Mouse (Mus musculus) spleen, adult 18-20 months (tissue): ENCODE measurements around the gene Aanat.
A peak's percentile ranks its signal among the peaks of the same experiment; 100 is the strongest.

Experiments used
- DNase-seq, 2 experiments: peaks; one replicate each; pipeline ENCODE4 v3.0.0; 2022; ENCODE audit warnings: mixed read lengths in 2 of 2

The Aanat gene

DNA sequence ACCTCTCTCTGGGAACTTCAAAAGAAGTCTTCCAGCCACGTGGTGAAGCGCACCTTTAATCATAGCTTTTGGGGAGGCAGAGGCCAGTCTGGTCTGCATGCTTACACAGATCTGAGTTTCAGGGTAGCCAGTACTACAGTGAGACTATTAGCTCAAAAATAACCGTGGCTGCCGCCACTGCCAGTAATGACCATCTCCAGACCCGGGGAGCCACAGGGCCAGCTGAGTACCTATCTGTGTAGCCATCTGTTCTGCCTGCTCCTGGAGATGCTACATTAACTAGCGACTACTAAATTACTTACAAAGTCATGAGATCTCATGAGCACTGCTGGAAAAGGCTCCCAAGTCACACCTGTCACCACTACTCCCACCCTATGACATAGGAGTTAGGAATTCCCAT, 11.2 kb upstream of the Aanat start:
- DNase-seq = no peak

DNA sequence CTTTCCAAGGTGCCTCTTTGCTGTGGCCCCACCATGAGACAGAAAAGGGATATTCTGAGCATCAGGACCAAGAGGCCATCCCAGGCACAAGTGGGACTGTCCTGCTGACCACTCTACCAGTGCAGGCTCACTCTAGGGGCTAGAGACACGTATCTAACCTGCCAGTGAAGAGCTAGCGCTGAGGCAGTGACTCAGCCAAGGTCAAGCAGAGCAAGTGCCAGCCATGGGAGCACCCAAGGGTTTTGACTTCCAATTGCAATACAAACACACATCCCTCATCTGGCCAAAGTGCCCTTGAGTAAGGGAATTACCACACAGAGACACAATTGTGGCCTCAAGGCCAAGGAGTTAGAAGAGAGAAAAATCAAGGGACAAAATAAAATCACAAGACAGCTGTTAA, 10.8 kb upstream of the Aanat start:
- no peak for DNase-seq

DNA sequence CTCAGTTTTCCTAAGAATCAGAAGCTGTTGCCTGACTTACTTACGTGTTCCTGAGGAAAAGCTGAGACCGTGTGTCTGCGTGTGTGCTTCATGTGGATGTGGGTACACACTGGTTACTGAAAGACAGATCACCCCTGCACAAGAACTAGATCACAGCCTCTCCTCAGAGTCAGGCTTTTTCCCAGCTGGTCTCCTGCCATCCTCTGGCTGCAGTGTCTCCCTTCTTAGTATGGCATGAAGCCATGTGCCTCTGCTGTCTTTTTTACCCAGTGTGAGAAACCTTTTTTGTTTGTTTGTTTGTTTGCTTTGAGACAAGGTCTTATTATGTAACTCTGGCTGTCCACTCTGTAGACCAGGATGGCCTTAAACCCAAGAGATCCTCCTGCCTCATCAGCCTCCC, 7.0 kb upstream of the Aanat start:
- DNase-seq = no peak

DNA sequence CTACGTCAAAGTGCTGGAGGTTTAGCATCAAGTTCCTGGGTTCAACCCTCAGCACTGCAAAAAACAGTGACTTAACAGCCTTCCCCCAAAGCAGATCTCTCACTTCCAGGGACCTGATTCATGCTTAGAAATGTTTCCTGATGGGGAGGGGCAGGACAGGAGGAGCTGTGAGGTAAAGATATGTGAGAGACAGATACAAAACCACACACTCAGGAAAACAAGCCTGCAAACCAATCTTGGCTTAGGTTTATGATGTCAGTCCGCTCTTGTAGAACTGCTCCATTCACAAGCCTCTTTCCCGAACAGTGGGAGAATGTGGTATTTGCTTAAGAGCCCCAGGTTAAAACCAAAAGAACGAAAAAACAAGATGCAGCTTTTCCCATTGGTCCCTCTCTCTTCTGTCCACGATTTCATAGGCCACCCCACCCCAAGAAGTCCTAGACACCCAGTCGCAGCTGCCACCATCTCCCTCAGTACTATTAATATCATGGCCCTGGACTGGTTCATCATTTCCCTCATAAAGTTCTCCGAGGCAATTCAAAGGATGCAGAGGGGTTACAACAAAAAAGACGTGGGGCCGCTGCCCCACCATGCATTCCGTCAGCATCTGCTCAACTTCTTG, 6.1 kb upstream of the Aanat start:
- no peak for DNase-seq

DNA sequence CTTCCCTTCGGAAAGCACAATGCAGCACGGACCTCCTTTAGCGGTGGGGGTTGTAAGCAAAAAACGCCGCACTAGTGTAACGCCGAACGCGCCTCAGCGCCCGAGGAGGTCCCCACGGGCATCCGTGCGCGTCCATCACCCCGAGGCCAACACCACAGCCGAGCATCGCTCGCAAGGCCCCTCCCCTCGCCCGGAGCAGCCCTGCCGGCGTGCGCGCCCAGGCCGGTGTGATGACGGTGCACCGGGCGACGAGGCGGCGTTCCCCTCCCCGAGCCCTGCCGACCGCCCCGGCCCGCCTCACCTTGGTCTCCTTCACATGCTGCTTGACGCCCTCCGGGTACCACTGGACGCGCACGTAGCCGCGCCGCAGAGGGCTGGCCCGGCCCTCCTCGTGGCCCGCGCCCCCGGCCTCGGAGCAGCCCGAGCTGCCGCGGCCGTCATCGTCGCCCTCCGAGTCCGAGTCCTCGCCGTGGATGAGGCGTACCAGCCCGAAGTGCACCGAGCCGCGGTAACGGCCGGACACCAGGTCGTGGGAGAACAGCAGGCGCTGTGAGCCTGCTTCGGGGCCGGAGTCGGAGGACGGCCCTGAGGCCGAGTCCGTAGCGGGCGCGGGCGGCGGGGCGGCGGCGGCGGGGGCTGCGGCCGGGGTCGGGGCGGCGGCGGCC, 5.4 kb upstream of the Aanat start:
- peak; percentile 39 to 58 for DNase-seq

DNA sequence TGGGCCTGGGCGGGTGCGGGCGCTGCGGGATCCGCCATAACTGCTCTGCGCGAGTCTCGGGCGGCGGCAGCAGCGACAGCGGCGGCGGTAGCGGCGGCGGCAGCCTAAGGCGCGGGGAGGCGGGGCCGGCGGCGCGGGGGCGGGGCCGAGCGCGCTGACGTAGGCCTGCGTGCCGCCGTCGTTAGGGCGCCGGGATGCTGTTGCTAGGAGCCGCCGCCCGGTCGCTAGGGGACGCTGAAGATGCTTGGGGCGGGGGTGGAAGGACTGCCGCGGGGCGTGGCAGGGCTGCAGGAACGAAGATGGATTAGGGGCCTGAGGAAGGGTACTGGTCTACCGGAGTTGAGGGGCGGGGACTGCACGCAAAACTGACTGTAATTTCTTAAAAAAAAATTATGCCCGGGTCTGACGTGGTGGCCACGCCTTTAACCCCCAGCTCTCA, 4.8 kb upstream of the Aanat start, which contains the start of gene Ube2o:
Gene Ube2o (minus strand): TSS at position 72 of the 439 bp plus-strand sequence.
- DNase-seq = peak; percentile 83 to 90

DNA sequence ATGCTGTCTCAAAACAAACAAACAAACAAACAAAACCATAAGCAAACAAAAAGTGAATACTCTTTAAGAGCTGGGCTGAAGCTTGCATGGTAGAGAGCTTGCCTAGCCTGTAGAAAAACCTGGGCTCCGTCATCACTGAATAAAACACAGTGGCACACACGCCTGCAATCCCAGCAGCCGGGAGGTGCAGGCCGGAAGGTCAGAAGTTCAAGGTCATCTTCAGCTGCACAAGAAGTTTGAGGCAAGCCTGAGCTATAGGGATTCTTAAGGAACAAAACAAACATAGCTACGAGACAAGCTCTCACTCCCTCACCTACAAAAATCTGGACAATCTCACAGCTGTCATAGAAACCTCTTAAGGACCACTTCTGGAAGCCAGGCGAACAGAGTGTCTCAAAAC, 550 bp upstream of the Aanat start:
- DNase-seq = no peak

DNA sequence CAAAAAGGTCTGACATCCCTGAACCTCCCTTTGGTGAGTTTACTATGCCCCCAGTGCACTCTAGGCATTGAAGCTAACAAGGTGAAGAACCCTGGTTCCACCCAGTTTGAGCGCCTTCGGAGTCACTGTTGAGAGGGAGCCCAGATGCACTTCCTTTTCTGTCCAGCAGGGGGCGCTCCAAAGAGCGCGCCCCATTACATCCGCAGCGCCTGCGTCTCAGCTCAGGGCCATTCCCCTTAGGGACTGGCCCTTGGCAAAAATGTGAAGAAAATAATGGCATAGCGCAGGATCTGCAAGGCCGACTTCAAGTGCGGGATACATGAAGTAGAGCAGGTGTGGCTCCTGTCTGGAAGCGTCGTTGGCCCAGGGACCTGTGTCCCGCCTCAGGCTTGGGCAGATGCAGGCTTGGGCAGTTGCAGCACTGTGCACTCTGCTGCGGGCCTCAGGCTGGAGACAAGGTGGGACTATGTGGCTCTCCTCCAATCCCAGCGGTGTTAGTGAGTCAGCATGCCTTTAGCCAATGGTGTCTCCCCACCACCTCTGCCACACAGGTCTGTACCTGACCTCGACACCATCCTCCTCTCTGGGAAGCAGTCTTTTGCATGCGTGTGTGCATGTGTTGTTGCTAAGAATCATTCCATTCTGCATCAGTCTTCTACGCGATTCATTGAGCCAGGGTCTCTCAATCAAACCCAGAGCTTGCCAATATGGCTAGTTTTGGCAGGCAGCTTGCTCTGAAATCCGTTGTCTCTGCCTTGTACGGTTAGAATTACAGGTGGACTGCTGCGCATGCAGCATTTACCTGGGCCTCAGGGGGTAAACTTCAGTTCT, 784 bp downstream of the Aanat start:
- DNase-seq = peak; percentile 55 to 80

DNA sequence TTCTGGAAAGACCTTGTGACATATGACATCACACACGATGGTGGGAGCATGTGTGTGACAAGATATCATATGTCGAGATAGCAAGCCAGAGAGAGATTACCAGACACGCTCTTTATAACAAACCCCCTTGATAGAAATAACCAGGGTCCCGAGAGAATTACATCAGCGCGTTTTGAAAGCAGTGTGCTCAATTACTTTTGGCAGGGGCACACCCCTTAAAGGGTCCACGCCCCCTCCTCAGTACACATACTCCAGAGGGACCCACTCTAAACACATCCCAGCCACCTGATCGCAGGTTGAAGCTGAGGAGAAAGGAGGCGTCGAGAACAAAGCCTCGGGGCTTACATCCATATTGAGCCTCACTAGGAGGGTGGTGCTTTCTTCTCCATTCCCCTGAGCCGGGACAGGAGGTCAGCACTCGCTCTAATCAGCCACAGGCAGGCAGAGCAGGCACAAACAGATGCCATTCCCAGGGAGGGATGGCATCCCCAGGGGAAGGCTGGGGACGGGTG, 2.8 kb downstream of the Aanat start:
- no peak for DNase-seq

DNA sequence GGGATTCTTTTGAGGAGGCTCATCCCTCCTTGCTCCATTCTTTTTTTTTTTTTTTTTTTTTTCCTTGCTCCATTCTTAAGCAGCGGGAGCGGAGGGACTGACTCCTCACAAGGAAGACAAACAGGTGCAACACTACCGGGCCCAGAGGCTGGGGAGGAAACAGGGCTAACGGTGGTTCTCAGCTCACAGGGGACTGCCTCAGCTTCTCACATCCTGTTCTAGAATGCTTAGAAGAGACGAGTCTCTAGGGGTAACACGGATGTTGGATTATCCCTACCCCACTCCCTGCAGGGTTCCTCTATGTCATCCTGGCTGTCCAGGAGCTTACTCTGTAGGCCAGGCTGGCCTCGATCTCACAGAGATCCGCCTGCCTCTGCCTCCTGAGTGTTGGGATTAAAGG, 3.3 kb downstream of the Aanat start:
- DNase-seq = no peak

DNA sequence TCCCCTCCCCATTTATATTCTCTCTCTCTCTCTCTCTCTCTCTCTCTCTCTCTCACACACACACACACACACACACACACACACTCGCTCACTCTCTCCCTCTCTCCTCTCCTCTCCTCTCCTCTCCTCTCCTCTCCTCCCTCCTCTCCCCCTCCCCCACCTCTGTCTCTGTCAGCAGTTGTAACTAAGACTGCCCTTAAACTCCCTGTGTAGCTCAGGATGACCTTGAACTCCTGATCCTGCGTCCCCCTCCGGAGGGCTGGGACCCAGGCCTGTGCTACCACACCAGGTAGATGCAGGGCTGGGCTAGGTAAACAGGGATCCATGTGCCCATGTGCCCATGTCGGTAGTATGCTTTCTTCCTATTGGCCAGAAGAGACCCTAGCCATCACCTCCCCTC, 5.4 kb downstream of the Aanat start:
- DNase-seq = no peak

DNA sequence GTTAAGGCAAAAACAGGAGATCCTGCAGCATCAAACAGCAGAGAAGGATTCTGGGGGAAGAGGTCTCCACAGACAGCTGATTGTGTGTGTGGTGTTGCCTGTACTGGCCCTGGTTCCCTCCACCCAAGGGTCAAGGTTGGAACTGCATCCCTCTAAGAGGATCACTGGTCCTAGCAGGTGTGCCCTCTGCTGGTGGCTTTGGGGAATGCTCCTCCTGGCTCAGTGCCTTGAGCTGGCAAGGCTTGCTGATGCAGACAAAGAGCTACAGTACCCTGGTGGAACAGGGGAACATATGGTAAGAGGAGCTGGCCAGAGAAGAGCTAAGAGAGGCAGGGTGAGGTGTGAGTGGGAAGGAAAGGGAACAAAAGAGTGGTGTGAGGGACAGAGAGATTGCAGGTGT, 6.2 kb downstream of the Aanat start:
- peak; percentile 74 to 92 for DNase-seq

DNA sequence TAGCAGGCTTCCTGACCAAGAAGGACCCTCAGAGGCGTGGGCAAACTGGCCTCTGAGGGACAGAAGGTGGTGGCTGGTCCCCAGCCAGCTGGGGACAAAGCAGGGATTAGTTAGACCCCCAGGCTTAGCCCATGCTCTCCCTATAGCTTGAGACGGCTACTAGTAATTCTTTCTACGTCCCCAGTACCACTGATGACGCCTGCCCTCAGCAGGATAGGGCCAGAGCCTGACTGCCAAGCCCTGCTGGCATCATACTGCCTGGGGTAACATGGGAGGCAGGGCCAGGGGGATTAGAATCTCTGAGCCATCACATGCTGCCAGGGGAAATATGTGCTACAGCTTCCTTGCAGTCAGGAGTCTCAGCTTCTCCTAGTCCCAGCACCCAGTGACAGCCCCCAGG, 7.1 kb downstream of the Aanat start:
- DNase-seq = no peak

DNA sequence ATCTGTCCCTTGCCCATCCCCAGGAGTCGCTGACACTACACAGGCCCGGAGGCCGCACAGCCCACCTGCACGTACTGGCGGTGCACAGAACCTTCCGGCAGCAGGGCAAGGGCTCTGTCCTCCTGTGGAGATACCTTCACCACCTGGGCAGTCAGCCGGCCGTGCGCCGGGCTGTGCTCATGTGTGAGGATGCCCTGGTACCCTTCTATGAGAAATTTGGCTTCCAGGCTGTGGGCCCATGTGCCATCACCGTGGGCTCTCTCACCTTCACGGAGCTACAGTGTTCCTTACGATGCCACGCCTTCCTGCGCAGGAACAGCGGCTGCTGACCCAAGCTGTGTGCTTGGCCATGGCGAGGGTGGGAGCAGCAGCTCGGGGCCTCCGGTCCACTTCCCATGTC, 10.5 kb downstream of the Aanat start:
- DNase-seq = peak in 1 of 2 experiments; percentile 1

DNA sequence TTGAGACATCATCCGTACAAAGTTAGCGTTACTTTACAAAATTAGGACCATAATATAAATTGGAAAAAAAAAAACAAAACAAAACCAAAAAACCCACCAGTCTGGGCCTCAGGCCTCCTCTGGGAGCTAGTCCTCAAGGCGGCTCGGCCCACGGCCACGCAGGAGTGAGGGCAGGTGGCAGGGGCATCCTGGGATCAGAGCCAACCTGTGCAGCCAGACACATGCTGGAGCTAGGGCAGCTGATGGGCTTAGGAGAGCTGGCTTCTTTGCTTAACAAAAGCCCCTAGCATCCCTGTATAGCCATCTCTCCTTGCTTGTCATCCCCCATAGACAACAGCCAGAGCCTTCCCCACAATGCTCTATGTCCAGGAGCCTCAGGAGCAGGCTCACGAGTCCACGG, 12.0 kb downstream of the Aanat start:
- no peak for DNase-seq

DNA sequence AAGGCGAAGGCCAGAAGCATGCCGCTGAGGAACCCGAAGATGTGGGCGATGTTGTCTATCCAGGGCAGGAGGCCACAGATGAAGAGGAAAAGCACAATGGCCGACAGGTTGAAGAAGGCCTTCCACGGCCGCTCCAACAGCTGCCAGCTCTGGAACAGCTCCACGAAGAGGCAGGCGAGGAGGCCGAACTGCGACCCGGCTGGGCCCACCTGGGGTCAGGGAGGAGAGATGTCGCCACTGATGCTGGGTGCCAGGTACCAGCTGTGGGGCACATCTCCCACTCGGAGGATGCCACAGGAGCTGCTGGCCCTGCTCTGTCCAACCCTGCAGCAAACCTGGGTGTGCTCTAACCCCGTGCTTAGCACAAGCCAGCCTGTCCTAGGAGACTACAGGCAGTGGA, 13.0 kb downstream of the Aanat start:
- DNase-seq = peak in 1 of 2 experiments; percentile 1

DNA sequence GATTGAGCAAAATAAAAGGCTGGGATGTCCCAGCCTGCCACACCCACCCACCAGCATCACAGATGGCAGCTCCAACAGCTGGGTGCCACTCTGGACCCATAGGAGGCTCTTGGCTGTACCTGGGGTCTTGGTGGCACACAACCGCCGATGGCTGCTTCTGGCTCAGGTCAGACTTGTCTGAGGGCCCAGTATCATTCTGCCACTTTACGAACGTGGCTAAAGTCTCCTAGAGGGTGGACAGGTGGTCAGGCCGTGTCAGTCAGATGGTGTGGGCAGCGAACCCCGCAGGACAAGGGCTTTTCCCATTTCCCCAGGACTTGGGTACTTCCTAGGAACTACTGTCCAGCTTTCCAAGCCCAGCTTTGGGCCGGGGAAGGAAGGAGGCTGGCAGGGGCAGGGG, 14.9 kb downstream of the Aanat start:
- DNase-seq = no peak

DNA sequence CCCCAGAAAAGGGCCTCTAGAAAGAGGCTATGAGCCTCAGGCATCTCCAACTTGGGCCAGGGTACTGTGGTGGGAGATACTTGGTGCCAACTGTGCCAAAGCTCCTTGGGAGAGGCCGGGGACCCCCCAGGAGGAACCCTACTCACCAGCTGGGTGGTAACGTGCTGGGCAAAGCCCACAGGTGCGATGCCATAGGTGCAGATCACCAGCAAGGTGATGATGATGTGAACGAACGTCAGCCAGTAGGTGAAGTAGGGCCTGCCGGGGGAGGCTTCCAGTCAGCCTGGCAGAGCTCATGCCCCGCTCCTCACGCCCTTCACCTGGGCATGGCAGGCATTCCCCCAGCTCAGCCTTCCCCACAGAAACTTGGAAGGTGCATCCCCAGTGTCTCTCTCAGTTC, 15.8 kb downstream of the Aanat start:
- no peak for DNase-seq

DNA sequence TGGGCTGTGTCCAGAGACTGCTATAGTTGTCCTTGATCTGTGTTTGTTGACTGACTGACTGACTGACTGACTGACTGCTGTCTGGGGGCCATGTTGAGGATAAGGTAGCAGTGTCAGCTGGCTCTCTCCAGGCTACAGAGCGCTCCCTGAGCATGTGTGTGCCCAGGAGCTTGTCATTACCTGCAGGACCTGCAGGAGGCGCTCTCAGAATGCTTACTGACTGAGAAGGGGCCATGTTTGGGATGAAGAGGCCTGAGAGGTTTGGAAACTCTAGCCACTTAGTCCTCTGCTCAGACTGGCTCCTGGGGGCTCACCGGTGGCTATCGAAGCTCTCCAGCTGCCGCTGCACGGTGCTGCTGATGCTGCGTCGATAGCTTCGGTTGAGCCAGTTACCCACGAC, 17.1 kb downstream of the Aanat start:
- peak in 1 of 2 experiments; percentile 60 for DNase-seq

DNA sequence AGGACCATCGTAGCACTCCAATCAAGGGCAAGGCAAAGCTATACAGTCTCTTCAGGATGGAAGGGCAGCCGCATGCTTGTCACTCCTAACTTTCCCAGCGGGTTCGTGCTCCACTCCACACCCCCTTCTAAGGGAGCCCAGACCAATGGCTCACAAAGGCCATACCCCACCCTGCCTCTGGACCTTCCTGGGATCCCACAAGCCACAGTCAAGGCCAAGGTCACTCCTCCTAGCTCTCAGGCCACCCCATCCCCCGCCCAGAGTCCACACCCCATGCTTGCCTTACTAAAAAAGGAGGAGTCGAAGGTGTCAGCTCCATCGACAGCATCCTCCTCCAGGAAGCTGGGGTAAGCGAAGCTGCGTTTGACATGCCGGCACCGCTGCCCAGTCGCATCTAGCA, 17.9 kb downstream of the Aanat start:
- no peak for DNase-seq

DNA sequence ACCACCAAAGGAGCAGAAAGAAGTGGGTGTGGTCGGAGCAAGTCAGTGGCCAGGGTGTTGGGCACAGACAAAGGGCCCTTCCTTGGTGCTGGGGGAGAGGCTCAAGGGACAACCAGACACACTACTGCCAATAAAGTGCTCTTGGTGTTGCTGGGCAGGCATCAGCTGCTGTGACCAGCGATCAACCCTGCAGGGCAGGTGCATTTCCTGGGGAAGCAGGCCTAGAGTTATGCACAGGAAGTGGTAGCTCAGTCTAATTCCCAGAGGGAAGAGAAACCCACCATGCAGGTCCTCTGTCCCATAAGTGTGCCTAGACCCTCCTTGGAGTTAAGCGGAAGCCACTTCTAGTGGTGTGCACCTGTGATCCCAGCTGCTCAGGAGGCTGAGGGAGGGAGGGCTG, 21.5 kb downstream of the Aanat start:
- peak in 1 of 2 experiments; percentile 49 for DNase-seq

DNA sequence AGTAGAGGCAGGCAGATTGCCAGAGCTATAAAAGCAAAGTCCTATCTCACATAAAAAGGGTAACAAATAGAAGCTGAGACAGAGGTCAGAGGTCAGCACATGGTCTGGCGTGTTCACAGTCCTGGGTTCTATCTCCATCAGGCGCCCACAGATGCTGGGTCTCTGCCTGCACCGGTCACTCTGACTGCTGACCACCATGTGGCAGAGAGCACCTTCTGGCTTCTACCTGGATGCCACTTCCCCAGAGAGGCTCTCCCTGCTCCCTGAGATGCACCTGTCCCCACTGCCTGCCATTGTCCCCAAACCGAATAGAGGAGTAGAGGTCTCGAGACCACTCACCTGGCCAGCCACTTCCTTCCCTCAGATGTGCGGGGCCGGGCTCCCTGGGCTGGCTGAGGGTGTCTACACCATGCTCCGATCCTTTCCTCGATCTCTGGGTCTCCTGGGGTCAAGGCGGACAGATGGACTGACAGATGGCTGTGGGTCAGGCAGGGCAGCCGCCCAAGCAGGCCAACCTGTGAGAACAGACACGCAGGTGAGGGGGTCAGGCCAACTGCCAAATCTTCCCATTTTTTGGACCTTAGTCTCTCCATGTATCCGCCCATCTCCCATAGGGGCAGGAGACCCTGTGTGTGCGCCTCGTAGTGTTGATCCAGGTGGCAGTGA, 23.9 kb downstream of the Aanat start:
- no peak for DNase-seq

DNA sequence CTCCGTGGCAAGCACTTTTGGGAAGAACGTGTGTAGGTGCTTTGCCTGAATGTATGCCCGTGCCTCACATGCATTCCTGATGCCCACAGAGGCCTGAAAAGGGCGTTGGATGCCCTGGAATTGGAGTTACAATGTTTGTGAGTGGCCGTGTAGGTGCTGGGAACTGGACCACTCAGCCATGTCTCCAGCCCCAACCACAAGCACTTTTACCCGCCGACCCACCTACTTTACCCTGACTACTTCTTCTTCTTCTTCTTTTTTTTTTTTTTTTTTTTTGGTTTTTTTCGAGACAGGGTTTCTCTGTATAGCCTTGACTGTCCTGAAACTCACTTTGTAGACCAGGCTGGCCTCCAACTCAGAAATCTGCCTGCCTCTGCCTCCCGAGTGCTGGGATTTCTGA, 24.9 kb downstream of the Aanat start:
- peak; percentile 41 to 52 for DNase-seq
